Mouse (Mus musculus) erythroblast, embryonic 14.5 days (primary cell): ENCODE results near the gene Pigq. TPM values are rescaled to one million over a fixed set of nuclear protein-coding genes. Genes with fewer than 3 reads are reported as not detected.

Experiments used
- H3K27me3 ChIP-seq: 2 replicates; pipeline ENCODE4 v1.6.1; 2012; ENCODE audit warnings: inconsistent platforms; ENCODE audit not compliant: control insufficient read depth
- H3K36me3 ChIP-seq: 2 replicates; pipeline ENCODE4 v1.6.1; 2012; ENCODE audit warnings: mild to moderate bottlenecking, inconsistent platforms; ENCODE audit not compliant: control insufficient read depth
- H3K4me1 ChIP-seq: 2 replicates; pipeline ENCODE4 v1.6.1; 2012; ENCODE audit warnings: inconsistent platforms; ENCODE audit not compliant: control insufficient read depth
- H3K4me3 ChIP-seq: replicated peaks from 2 replicates; pipeline ENCODE3; 2012; ENCODE audit warnings: moderate library complexity, mild to moderate bottlenecking, inconsistent platforms
- H3K9me3 ChIP-seq: 2 replicates; pipeline ENCODE4 v1.6.1; 2012; ENCODE audit warnings: low read length, inconsistent platforms, mixed read lengths; ENCODE audit not compliant: control insufficient read depth
- GATA1 ChIP-seq: IDR thresholded peaks from 2 replicates; pipeline ENCODE4 v1.6.1; 2012; ENCODE audit warnings: low read length, inconsistent platforms, mixed read lengths
- TAL1 ChIP-seq: IDR thresholded peaks from 3 replicates; pipeline ENCODE4 v1.6.1; 2012; ENCODE audit warnings: low read length, inconsistent platforms, mixed read lengths
- polyA plus RNA-seq: library from polyadenylated mRNA; stranded (reverse); fragments of >175 nt; gene quantifications from 2 replicates; pipeline ENCODE4 v1.2.3, GENCODE M21; 2012

The Pigq gene
- polyA plus RNA-seq, 1 experiment, result 164 TPM

DNA sequence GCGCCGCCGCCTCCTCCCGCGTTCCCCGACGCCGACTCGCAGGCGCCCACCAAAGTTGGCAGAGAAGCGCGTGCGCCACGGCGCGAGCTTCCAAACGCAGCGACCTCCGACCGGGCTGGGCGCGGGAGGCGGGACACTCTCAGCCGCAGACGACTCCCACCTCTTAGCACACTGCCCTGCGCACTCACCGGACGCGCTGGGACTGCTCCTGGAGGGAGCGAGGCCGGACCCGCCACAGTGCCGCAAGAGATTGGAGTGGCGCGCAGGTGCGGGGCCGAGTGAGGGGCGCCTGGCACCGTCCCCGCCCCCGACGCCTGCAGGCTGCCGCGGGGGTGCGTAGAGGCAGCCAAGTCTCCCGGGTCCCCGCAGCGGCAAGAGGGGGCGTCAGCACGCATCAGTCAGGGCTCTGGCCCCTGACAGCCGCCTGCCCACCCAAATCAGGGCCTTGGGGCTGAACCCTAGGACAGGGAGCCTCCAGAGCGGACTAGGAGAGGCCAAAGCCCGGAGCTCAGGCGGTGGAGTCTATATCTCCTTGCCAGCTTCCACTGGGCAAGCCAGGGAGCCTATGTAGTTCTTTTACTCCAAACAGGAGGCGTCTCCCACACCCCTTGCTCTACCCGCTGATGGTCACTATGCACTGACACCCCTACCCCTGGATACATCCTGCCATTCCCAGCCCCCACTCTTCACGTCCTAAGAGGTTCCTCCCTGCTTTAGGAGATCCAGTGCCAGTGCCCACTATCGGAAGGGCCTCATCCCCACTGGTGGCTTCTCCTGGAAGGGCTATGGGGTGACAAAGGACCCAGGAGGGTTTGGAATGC is 7.3 kb upstream of the Pigq start, which contains the start of gene A930017K11Rik:
Gene A930017K11Rik (minus strand): TSS at position 763 of the 821 bp plus-strand sequence.
- peaks cover 49% of the 10 kb centered on the region for H3K27me3 ChIP-seq
- H3K4me3 ChIP-seq, result peak within 1 kb of the TSS; percentile 51
- peaks cover 15% of the 10 kb centered on the region; the same call in 1 of the 2 replicates for H3K9me3 ChIP-seq
- peaks cover 58% of the 10 kb centered on the region for H3K4me1 ChIP-seq
- H3K36me3 ChIP-seq, result peaks cover 20% of the 10 kb centered on the region
- TF ChIP-seq TAL1 (no peak), GATA1 (no peak)

DNA sequence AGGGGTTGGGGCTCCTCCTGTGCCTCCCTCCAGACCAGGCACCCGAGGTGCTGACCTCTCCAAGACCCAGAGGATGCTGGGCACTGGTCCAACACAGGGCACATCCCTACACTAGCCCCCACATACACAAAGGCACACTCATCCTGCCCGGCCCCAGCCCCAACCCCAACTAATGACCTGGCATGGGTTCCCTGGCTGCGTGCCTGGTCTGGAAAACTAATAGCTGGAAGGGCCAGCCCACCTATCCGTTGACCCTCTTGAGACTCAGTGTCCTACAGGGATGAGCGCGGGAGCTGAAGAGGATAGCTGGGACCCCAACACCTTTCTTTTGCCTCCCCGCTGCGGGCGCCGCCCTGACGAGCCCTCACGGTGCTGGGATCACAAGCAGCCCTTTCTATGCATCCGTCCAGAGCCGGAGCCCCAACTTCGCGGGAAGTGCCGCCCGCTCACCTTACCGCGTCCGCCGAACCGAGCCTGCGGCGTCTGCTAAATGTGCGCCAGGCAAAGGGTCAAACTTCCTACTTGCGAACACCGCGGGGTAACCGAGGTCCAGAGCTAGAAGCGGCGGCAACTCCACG is 6.6 kb upstream of the Pigq start:
- TF ChIP-seq TAL1, result no peak
- no peak for TF ChIP-seq GATA1
- Histone ChIP-seq H3K36me3 (peaks cover 18% of the 10 kb centered on the region), H3K9me3 (peaks cover 15% of the 10 kb centered on the region; the same call in 1 of the 2 replicates), H3K4me3 (peak overlapping the region; percentile 51), H3K27me3 (peaks cover 49% of the 10 kb centered on the region), H3K4me1 (peaks cover 60% of the 10 kb centered on the region)

DNA sequence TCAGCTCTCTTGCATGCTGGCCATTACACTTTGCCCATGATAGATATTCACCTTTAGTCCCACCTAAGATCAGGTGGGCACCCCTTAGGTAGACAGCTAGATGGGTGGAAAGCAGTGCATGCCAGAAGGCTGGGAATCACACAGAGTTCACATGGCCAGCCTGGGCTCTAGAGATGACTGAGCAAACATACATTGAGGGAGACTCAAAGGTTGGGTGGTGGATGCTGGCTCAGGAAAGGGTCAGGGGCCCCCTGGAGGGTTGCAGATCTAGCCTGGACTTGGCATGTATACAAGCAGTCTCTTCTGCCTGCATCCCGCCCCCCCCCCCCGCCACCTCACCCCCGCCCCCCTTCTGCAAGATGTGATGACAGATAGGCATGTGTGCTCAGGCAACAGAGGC is 6.0 kb upstream of the Pigq start:
- Histone ChIP-seq H3K36me3 (peaks cover 18% of the 10 kb centered on the region), H3K9me3 (peaks cover 15% of the 10 kb centered on the region; the same call in 1 of the 2 replicates), H3K27me3 (peaks cover 49% of the 10 kb centered on the region), H3K4me3 (no peak overlapping the region), H3K4me1 (peaks cover 60% of the 10 kb centered on the region)
- TF ChIP-seq TAL1, result no peak
- TF ChIP-seq GATA1, result no peak

DNA sequence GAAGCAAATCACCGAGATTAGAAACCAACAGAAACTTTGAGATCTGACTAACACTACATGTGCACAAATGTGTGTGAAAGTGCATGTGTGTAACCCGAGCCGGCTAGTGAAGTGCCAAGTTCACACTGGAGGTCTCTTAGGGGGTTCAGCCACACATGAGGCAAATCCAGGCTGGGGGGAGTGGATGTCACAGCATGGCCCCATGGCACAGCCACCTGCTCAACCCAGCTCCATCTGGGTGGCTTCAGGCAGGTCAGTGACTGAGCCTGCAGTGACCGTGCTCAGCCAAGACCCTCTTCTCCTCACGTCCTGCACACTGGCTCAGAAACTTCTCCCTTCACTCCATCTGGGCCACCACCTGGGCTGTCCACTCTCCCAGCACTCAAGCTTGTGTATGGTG is 5.2 kb upstream of the Pigq start:
- H3K36me3 ChIP-seq, result peaks cover 24% of the 10 kb centered on the region
- H3K27me3 ChIP-seq, result peaks cover 49% of the 10 kb centered on the region
- H3K9me3 ChIP-seq, result peaks cover 15% of the 10 kb centered on the region; the same call in 1 of the 2 replicates
- H3K4me1 ChIP-seq, result peaks cover 62% of the 10 kb centered on the region
- H3K4me3 ChIP-seq, result no peak overlapping the region
- TF ChIP-seq TAL1, result no peak
- TF ChIP-seq GATA1, result no peak

DNA sequence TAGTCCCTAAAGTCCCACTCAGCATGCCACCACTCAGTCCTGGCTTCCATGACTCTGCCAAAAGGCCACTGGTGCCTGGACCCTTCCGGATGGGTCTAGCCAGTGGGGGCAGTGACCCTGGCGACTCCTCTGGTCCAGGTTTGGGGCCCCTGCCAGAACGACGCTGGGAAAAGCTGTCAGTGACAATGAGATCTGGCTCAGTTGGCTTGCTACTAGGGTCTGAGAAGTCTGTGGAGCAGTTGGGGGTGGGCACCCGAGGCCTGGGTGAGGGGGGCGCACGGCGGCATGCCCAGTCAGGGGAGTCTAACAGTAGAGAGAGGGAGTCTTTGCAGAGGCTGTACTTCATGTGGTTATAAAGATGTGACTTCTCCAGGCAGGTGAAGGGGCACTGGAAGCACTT is 3.3 kb upstream of the Pigq start:
- H3K4me3 ChIP-seq, result peak overlapping the region; percentile 27
- H3K27me3 ChIP-seq, result peaks cover 36% of the 10 kb centered on the region
- TF ChIP-seq GATA1 (no peak), TAL1 (no peak)

DNA sequence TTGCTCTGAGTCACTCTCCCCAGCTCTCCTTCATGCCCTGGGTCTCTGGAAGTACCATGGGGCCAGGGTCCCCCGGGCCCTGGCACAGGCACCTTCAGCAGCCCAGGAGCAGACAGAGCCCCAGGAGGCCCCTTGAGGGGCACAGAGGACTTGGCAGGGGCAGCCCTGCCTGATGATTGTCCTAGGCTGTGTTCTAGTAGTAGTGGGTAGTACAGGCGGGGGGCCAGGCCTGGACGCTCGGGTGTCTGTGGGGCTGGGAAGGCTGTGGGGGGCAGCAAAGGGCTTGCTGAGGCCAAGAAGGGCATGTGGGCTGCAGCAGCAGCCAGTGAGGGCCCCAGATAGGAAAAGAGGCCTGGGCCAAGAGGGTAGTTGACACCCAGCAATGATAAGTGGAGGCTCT is 2.8 kb upstream of the Pigq start:
- Histone ChIP-seq H3K27me3 (peaks cover 31% of the 10 kb centered on the region), H3K9me3 (peaks cover 15% of the 10 kb centered on the region; the same call in 1 of the 2 replicates), H3K36me3 (peaks cover 35% of the 10 kb centered on the region), H3K4me1 (peaks cover 81% of the 10 kb centered on the region), H3K4me3 (peak overlapping the region; percentile 27)
- TF ChIP-seq TAL1, result no peak
- TF ChIP-seq GATA1, result no peak

More for the DNA sequence above, 3.3 kb upstream of the Pigq start:
- peaks cover 78% of the 10 kb centered on the region for H3K4me1 ChIP-seq
- peaks cover 15% of the 10 kb centered on the region; the same call in 1 of the 2 replicates for H3K9me3 ChIP-seq
- H3K36me3 ChIP-seq, result peaks cover 34% of the 10 kb centered on the region

DNA sequence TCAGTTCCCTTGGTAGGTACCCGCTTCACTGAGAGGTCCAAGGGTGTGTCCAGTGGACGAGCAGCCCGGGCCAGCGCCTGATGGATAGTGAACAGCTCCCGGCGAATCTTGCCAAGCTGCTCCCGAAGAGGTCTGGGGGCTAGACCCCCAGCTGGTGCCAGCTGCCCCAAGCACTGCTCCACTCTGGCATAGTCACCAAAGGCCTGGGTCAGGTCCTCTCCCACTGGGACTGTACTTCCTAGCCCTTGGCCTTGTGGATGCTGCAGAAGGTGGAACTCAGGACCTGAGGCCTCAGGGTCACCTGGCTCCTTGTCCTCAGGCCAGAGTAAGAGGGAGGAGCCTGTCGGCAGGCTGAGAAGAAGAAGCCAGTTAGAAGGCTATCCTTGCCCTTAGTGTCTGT is 2.2 kb upstream of the Pigq start:
- Histone ChIP-seq H3K9me3 (peaks cover 9% of the 10 kb centered on the region; the same call in 1 of the 2 replicates), H3K27me3 (peaks cover 24% of the 10 kb centered on the region), H3K4me1 (peaks cover 75% of the 10 kb centered on the region), H3K4me3 (peak overlapping the region; percentile 52), H3K36me3 (peaks cover 41% of the 10 kb centered on the region)
- TF ChIP-seq GATA1, result no peak
- no peak for TF ChIP-seq TAL1

DNA sequence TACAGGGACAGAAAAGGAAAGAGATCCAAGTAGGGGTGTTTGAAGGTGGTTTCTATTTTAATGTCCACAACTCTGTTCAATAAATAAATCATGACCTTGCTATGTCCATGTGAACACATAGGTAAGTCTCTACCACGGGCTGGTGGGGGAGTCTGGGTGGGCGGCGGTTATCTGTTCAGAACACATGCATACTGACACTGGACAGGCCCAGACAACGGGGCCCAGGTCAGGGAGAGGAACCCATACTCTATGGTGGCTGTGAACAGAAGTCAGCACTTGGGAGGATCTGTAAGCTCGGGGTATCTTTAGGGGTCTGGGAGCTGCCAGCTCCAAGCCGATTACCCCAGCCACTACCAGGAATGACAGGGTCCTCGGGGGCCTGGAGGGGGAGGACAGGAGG is 1.6 kb upstream of the Pigq start:
- H3K36me3 ChIP-seq, result peaks cover 47% of the 10 kb centered on the region
- H3K27me3 ChIP-seq, result peaks cover 19% of the 10 kb centered on the region
- H3K4me1 ChIP-seq, result peaks cover 70% of the 10 kb centered on the region
- peaks cover 4% of the 10 kb centered on the region; the same call in 1 of the 2 replicates for H3K9me3 ChIP-seq
- peak overlapping the region; percentile 52 for H3K4me3 ChIP-seq
- no peak for TF ChIP-seq TAL1
- no peak for TF ChIP-seq GATA1

DNA sequence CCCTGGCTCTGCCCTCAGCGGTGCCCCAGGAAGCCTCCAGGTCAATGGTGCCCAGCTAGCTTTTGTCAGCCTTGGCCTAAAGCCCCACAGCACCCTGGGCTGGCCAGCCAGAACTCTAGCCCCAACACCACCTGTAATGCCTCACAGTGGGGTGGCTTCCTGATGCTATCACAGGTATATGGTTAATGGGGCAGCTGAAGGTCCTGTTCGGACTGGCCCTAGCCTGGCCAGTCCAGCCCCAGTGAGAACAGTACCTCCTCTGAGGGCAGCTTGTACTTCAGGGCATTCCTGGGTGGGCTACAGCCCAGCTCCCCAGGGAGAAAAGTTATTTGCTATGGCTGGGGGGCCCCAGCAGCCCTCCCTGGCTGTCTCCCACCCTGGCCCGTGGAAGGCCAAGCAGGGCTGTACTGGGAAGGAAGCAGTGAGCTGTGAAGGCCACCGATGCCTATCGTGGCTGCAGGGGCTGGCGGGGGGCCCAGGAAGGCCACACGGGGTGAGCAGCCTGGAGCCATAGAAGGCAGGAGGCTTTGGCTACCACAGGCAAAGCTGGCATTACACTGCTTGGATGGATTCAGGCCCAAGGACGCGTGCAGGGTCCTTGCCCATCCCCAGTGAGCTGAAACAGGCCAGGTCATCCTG is 900 bp upstream of the Pigq start:
- Histone ChIP-seq H3K27me3 (peaks cover 12% of the 10 kb centered on the region), H3K4me3 (peak overlapping the region; percentile 44), H3K36me3 (peaks cover 54% of the 10 kb centered on the region), H3K4me1 (peaks cover 66% of the 10 kb centered on the region), H3K9me3 (no peaks in the 10 kb centered on the region)
- no peak for TF ChIP-seq GATA1
- TF ChIP-seq TAL1, result no peak
